Mouse (Mus musculus) embryonic facial prominence, embryonic 14.5 days (tissue): ENCODE results near the gene Eya4. TPM values are rescaled to one million over a fixed set of nuclear protein-coding genes. Genes with fewer than 3 reads are reported as not detected.
A peak's percentile ranks its signal among the peaks of the same experiment; 100 is the strongest.

ENCODE experiments used
- ATAC-seq: fragments of 200-750 bp; cut with Nextera tagmentation; 2 replicates; pipeline ENCODE4 v1.8.0; 2017; ENCODE audit warnings: low read depth, moderate number of reproducible peaks, moderate TSS enrichment
- DNase-seq: peaks from one replicate; pipeline ENCODE4 v3.0.0-alpha.2; 2015; ENCODE audit warnings: low spot score
- H3K27ac ChIP-seq: fragments of 300-500 bp; sonication (generic); replicated peaks from 2 replicates; pipeline ENCODE4 v1.5.1; 2014; ENCODE audit warnings: low read depth, mild to moderate bottlenecking, low read length, moderate library complexity
- H3K27me3 ChIP-seq: fragments of 300-500 bp; sonication (generic); replicated peaks from 2 replicates; pipeline ENCODE4 v1.6.1; 2014; ENCODE audit warnings: low read length; ENCODE audit not compliant: control insufficient read depth, insufficient read depth
- H3K36me3 ChIP-seq: fragments of 300-500 bp; sonication (generic); 2 replicates; pipeline ENCODE4 v1.6.1; 2014; ENCODE audit warnings: low read length, mixed read lengths; ENCODE audit not compliant: control insufficient read depth, insufficient read depth
- H3K4me1 ChIP-seq: fragments of 300-500 bp; sonication (generic); 2 replicates; pipeline ENCODE4 v1.6.1; 2014; ENCODE audit warnings: antibody characterized with exemption, low read length; ENCODE audit not compliant: control insufficient read depth, insufficient read depth
- H3K4me2 ChIP-seq: fragments of 300-500 bp; sonication (generic); 2 replicates; pipeline ENCODE4 v1.6.1; 2014; ENCODE audit warnings: low read depth, mild to moderate bottlenecking, low read length, moderate library complexity, mixed read lengths
- H3K4me3 ChIP-seq: fragments of 300-500 bp; sonication (generic); 2 replicates; pipeline ENCODE4 v1.5.1; 2014; ENCODE audit warnings: low read depth, mild to moderate bottlenecking, low read length
- H3K9ac ChIP-seq: fragments of 300-500 bp; sonication (generic); 2 replicates; pipeline ENCODE4 v1.6.1; 2014; ENCODE audit warnings: low read depth, mild to moderate bottlenecking, low read length, moderate library complexity, mixed read lengths
- H3K9me3 ChIP-seq: fragments of 300-500 bp; sonication (generic); 2 replicates; pipeline ENCODE4 v1.6.1; 2016; ENCODE audit warnings: low read length; ENCODE audit not compliant: control insufficient read depth
- WGBS: fragments of 180-500 bp; shearing (Covaris S2); extraction: QIAGEN DNeasy Blood & Tissue Kit; methylation state at CpG from one replicate; pipeline ENCODE4 v1.1.7; 2014; 5-methylcytosine and 5-hydroxymethylcytosine counted together
- polyA plus RNA-seq: library from polyadenylated mRNA; unstranded; fragments of >200 nt; fragmentation: Nextera tagmentation; extraction: Ambion mirVana; gene quantifications from 2 replicates; pipeline ENCODE4 v1.2.1, GENCODE M21; 2014

The Eya4 gene
- polyA plus RNA-seq, 1 experiment from 2014 or later, result 12.0 TPM

- Histone ChIP-seq H3K4me3 (no peak overlapping the region), H3K4me2 (no peak overlapping the region)
- DNase-seq, result no peak
These were observed 160.8 kb downstream of the Eya4 start for GRCm38 (mm10) chr10:23189836-23190235.

GRCm38 (mm10) chr10:23185391-23185790 lies 165.2 kb downstream of the Eya4 start:
- ATAC-seq, result no peak
- Histone ChIP-seq H3K27me3 (no peaks in the 10 kb centered on the region), H3K27ac (no peak overlapping the region), H3K9me3 (no peaks in the 10 kb centered on the region), H3K4me2 (no peak overlapping the region), H3K36me3 (no peaks in the 10 kb centered on the region), H3K4me1 (0 out of 2 replicates have a peak, but pooled peaks cover 4% of the 10 kb centered on the region), H3K4me3 (no peak overlapping the region), H3K9ac (no peak overlapping the region)
- 85% methylated on average over 6 of the region's 6 CpGs for WGBS
- no peak for DNase-seq

More at GRCm38 (mm10) chr10:23189836-23190235, 160.8 kb downstream of the Eya4 start:
- H3K27ac ChIP-seq, result no peak overlapping the region
- ATAC-seq, result no peak
- H3K36me3 ChIP-seq, result no peaks in the 10 kb centered on the region
- no peaks in the 10 kb centered on the region for H3K9me3 ChIP-seq
- no peak overlapping the region for H3K9ac ChIP-seq
- no peaks in the 10 kb centered on the region for H3K27me3 ChIP-seq
- peaks cover 13% of the 10 kb centered on the region; the same call in 1 of the 2 replicates for H3K4me1 ChIP-seq
- WGBS, result 65% methylated on average over 10 of the region's 10 CpGs

GRCm38 (mm10) chr10:23181572-23182493 lies 168.8 kb downstream of the Eya4 start:
- no peak overlapping the region for H3K4me3 ChIP-seq
- H3K27ac ChIP-seq, result no peak overlapping the region
- no peaks in the 10 kb centered on the region for H3K27me3 ChIP-seq
- no peaks in the 10 kb centered on the region for H3K9me3 ChIP-seq
- H3K4me1 ChIP-seq, result peaks cover 6% of the 10 kb centered on the region
- DNase-seq (no peak), ATAC-seq (peak; percentile 34; the same call in 1 of the 2 replicates)
- H3K9ac ChIP-seq, result no peak overlapping the region
- WGBS, result 70% methylated on average over 11 of the region's 11 CpGs
- no peaks in the 10 kb centered on the region for H3K36me3 ChIP-seq
- H3K4me2 ChIP-seq, result no peak overlapping the region

- peak; percentile 61 for DNase-seq
- 27% methylated on average over 6 of the region's 6 CpGs for WGBS
- H3K27ac ChIP-seq, result no peak overlapping the region
- peaks cover 16% of the 10 kb centered on the region for H3K4me1 ChIP-seq
- no peaks in the 10 kb centered on the region for H3K36me3 ChIP-seq
- ATAC-seq, result no peak
- no peaks in the 10 kb centered on the region for H3K9me3 ChIP-seq
- no peak overlapping the region for H3K4me2 ChIP-seq
- no peak overlapping the region for H3K9ac ChIP-seq
- no peak overlapping the region for H3K4me3 ChIP-seq
- no peaks in the 10 kb centered on the region for H3K27me3 ChIP-seq
These were observed 171.3 kb downstream of the Eya4 start for GRCm38 (mm10) chr10:23179285-23179684.

- 55% methylated on average over 5 of the region's 5 CpGs for WGBS
- no peaks in the 10 kb centered on the region for H3K36me3 ChIP-seq
- no peaks in the 10 kb centered on the region for H3K9me3 ChIP-seq
- peaks cover 16% of the 10 kb centered on the region for H3K4me1 ChIP-seq
- H3K27me3 ChIP-seq, result no peaks in the 10 kb centered on the region
- no peak for ATAC-seq
- H3K27ac ChIP-seq, result peak overlapping the region; percentile 11
- H3K4me3 ChIP-seq, result no peak overlapping the region
- H3K9ac ChIP-seq, result no peak overlapping the region
- peak overlapping the region; percentile 27; the same call in 1 of the 2 replicates for H3K4me2 ChIP-seq
- no peak for DNase-seq
These were observed 173.1 kb downstream of the Eya4 start for GRCm38 (mm10) chr10:23177347-23178046.

- Histone ChIP-seq H3K27ac (peak overlapping the region; percentile 33), H3K4me3 (no peak overlapping the region), H3K36me3 (no peaks in the 10 kb centered on the region), H3K27me3 (no peaks in the 10 kb centered on the region), H3K4me2 (peak overlapping the region; percentile 27; the same call in 1 of the 2 replicates), H3K9me3 (no peaks in the 10 kb centered on the region), H3K4me1 (peaks cover 16% of the 10 kb centered on the region), H3K9ac (no peak overlapping the region)
- ATAC-seq, result peak; percentile 68
- DNase-seq, result peak; percentile 92
- 41% methylated on average over 8 of the region's 8 CpGs for WGBS
These were observed 173.8 kb downstream of the Eya4 start for GRCm38 (mm10) chr10:23176666-23177346.

- H3K4me3 ChIP-seq, result no peak overlapping the region
- DNase-seq (no peak), ATAC-seq (no peak)
- H3K36me3 ChIP-seq, result no peaks in the 10 kb centered on the region
- no peak overlapping the region for H3K9ac ChIP-seq
- H3K9me3 ChIP-seq, result no peaks in the 10 kb centered on the region
- no peak overlapping the region for H3K4me2 ChIP-seq
- peaks cover 8% of the 10 kb centered on the region for H3K4me1 ChIP-seq
- H3K27ac ChIP-seq, result no peak overlapping the region
- no peaks in the 10 kb centered on the region for H3K27me3 ChIP-seq
- 69% methylated on average over 7 of the region's 7 CpGs for WGBS
These were observed 179.0 kb downstream of the Eya4 start for GRCm38 (mm10) chr10:23171541-23171940.

- no peak for ATAC-seq
- no peaks in the 10 kb centered on the region for H3K27me3 ChIP-seq
- 70% methylated on average over 7 of the region's 7 CpGs for WGBS
- H3K4me2 ChIP-seq, result no peak overlapping the region
- DNase-seq, result no peak
- peaks cover 11% of the 10 kb centered on the region for H3K4me1 ChIP-seq
- H3K9me3 ChIP-seq, result no peaks in the 10 kb centered on the region
- no peak overlapping the region for H3K4me3 ChIP-seq
- H3K27ac ChIP-seq, result no peak overlapping the region
- H3K36me3 ChIP-seq, result no peaks in the 10 kb centered on the region
- H3K9ac ChIP-seq, result no peak overlapping the region
These were observed 185.4 kb downstream of the Eya4 start for GRCm38 (mm10) chr10:23165089-23165642.
